Mouse (Mus musculus): Measurements from ENCODE around the gene Polr2b. TPM values are rescaled to one million over a fixed set of nuclear protein-coding genes. Genes with fewer than 3 reads are reported as not detected.

Polr2b gene
- polyA plus RNA-seq (2016; fragmentation: Nextera tagmentation; extraction: Ambion mirVana): 76.4 and 78.9 TPM in 2 replicates

- peak; percentile 98 for ATAC-seq (ENCODE audit: insufficient number of reproducible peaks, insufficient read depth, low FRiP score, low TSS enrichment)
- H3K27me3 ChIP-seq: no peaks in the 10 kb centered on the region
- WGBS: under 1% methylated on average over 75 of the region's 85 CpGs
- peak within 1 kb of the TSS; percentile 95 for H3K4me3 ChIP-seq
- peaks cover 34% of the 10 kb centered on the region for H3K36me3 ChIP-seq
- H3K4me1 ChIP-seq: peaks cover 22% of the 10 kb centered on the region
- no peaks in the 10 kb centered on the region for H3K9me3 ChIP-seq
- peak within 1 kb of the TSS; percentile 94 for H3K27ac ChIP-seq
- peak within 1 kb of the TSS; percentile 99 for H3K4me2 ChIP-seq (replicated peaks)
- peak within 1 kb of the TSS; percentile 86 for H3K9ac ChIP-seq
These were observed at the start of gene Polr2b, which contains the start of gene Noa1 for GRCm38 (mm10) chr5:77309924-77310772. Gene Polr2b (plus strand): TSS chr5:77310147. Gene Noa1 (minus strand): TSS chr5:77310084.

- H3K4me1 ChIP-seq: no peaks in the 10 kb centered on the region
- H3K4me2 ChIP-seq (replicated peaks): no peak overlapping the region
- no peak overlapping the region for H3K4me3 ChIP-seq
- 75% methylated on average over 4 of the region's 4 CpGs for WGBS
- H3K9ac ChIP-seq: no peak overlapping the region
- no peaks in the 10 kb centered on the region for H3K36me3 ChIP-seq
- no peaks in the 10 kb centered on the region for H3K9me3 ChIP-seq
- ATAC-seq (ENCODE audit: insufficient number of reproducible peaks, insufficient read depth, low FRiP score, low TSS enrichment): no peak
- no peaks in the 10 kb centered on the region for H3K27me3 ChIP-seq
- H3K27ac ChIP-seq: no peak overlapping the region
These were observed 48.8 kb upstream of the Polr2b start for GRCm38 (mm10) chr5:77261137-77261536.

- ATAC-seq (ENCODE audit: insufficient number of reproducible peaks, insufficient read depth, low FRiP score, low TSS enrichment): no peak
- H3K9ac ChIP-seq: no peak overlapping the region
- no peak overlapping the region for H3K27ac ChIP-seq
- H3K4me1 ChIP-seq: no peaks in the 10 kb centered on the region
- no peak overlapping the region for H3K4me2 ChIP-seq (replicated peaks)
- no peak overlapping the region for H3K4me3 ChIP-seq
- WGBS: 69% methylated on average over 5 of the region's 5 CpGs
- no peaks in the 10 kb centered on the region for H3K36me3 ChIP-seq
- H3K9me3 ChIP-seq: no peaks in the 10 kb centered on the region
- no peaks in the 10 kb centered on the region for H3K27me3 ChIP-seq
These were observed 47.8 kb upstream of the Polr2b start for GRCm38 (mm10) chr5:77262105-77262504.

- Histone ChIP-seq H3K4me1 (peaks cover 21% of the 10 kb centered on the region), H3K27me3 (no peaks in the 10 kb centered on the region), H3K27ac (peak within 1 kb of the TSS; percentile 98), H3K36me3 (peaks cover 22% of the 10 kb centered on the region), H3K4me3 (peak within 1 kb of the TSS; percentile 94), H3K9me3 (no peaks in the 10 kb centered on the region), H3K9ac (peak within 1 kb of the TSS; percentile 97), H3K4me2 (replicated peaks) (peak within 1 kb of the TSS; percentile 59)
- ATAC-seq (ENCODE audit: insufficient number of reproducible peaks, insufficient read depth, low FRiP score, low TSS enrichment): peak; percentile 86
- 1% methylated on average over 54 of the region's 78 CpGs for WGBS
These were observed 44.8 kb upstream of the Polr2b start, which contains the start of gene Rest for GRCm38 (mm10) chr5:77265081-77265670. Gene Rest (plus strand): TSS chr5:77265491.

GRCm38 (mm10) chr5:77265671-77266065 lies 44.3 kb upstream of the Polr2b start:
- peaks cover 23% of the 10 kb centered on the region for H3K4me1 ChIP-seq
- WGBS: 1% methylated on average over 44 of the region's 53 CpGs
- peak overlapping the region; percentile 97 for H3K9ac ChIP-seq
- peak; percentile 91 for ATAC-seq (ENCODE audit: insufficient number of reproducible peaks, insufficient read depth, low FRiP score, low TSS enrichment)
- peaks cover 25% of the 10 kb centered on the region for H3K36me3 ChIP-seq
- H3K27me3 ChIP-seq: no peaks in the 10 kb centered on the region
- H3K4me2 ChIP-seq (replicated peaks): peak overlapping the region; percentile 59
- peak overlapping the region; percentile 98 for H3K27ac ChIP-seq
- H3K9me3 ChIP-seq: no peaks in the 10 kb centered on the region
- peak overlapping the region; percentile 94 for H3K4me3 ChIP-seq

GRCm38 (mm10) chr5:77266066-77266885 lies 43.7 kb upstream of the Polr2b start:
- peak overlapping the region; percentile 98 for H3K27ac ChIP-seq
- peaks cover 31% of the 10 kb centered on the region for H3K36me3 ChIP-seq
- under 1% methylated on average over 67 of the region's 87 CpGs for WGBS
- peak overlapping the region; percentile 59 for H3K4me2 ChIP-seq (replicated peaks)
- peak; percentile 38 for ATAC-seq (ENCODE audit: insufficient number of reproducible peaks, insufficient read depth, low FRiP score, low TSS enrichment)
- H3K4me3 ChIP-seq: peak overlapping the region; percentile 94
- no peaks in the 10 kb centered on the region for H3K9me3 ChIP-seq
- H3K4me1 ChIP-seq: peaks cover 26% of the 10 kb centered on the region
- H3K27me3 ChIP-seq: no peaks in the 10 kb centered on the region
- H3K9ac ChIP-seq: peak overlapping the region; percentile 97

- WGBS: 3% methylated on average over 11 of the region's 11 CpGs
- peak overlapping the region; percentile 98 for H3K27ac ChIP-seq
- no peaks in the 10 kb centered on the region for H3K27me3 ChIP-seq
- ATAC-seq (ENCODE audit: insufficient number of reproducible peaks, insufficient read depth, low FRiP score, low TSS enrichment): no peak
- no peaks in the 10 kb centered on the region for H3K9me3 ChIP-seq
- peak overlapping the region; percentile 97 for H3K9ac ChIP-seq
- H3K4me2 ChIP-seq (replicated peaks): peak overlapping the region; percentile 59
- peaks cover 26% of the 10 kb centered on the region for H3K4me1 ChIP-seq
- H3K36me3 ChIP-seq: peaks cover 38% of the 10 kb centered on the region
- H3K4me3 ChIP-seq: peak overlapping the region; percentile 94
These were observed 43.0 kb upstream of the Polr2b start for GRCm38 (mm10) chr5:77266886-77267401.

GRCm38 (mm10) chr5:77267441-77267840 lies 42.5 kb upstream of the Polr2b start:
- peak overlapping the region; percentile 59 for H3K4me2 ChIP-seq (replicated peaks)
- H3K27ac ChIP-seq: no peak overlapping the region
- H3K4me3 ChIP-seq: peak overlapping the region; percentile 94
- peaks cover 26% of the 10 kb centered on the region for H3K4me1 ChIP-seq
- ATAC-seq (ENCODE audit: insufficient number of reproducible peaks, insufficient read depth, low FRiP score, low TSS enrichment): no peak
- peak overlapping the region; percentile 97 for H3K9ac ChIP-seq
- no peaks in the 10 kb centered on the region for H3K9me3 ChIP-seq
- no peaks in the 10 kb centered on the region for H3K27me3 ChIP-seq
- WGBS: 72% methylated on average over 4 of the region's 4 CpGs
- peaks cover 42% of the 10 kb centered on the region for H3K36me3 ChIP-seq

GRCm38 (mm10) chr5:77267957-77268624 lies 41.9 kb upstream of the Polr2b start:
- Histone ChIP-seq H3K4me3 (no peak overlapping the region), H3K27ac (no peak overlapping the region), H3K9me3 (no peaks in the 10 kb centered on the region), H3K4me2 (replicated peaks) (peak overlapping the region; percentile 59), H3K4me1 (peaks cover 26% of the 10 kb centered on the region), H3K27me3 (no peaks in the 10 kb centered on the region), H3K9ac (no peak overlapping the region), H3K36me3 (peaks cover 47% of the 10 kb centered on the region)
- 95% methylated on average over 30 of the region's 30 CpGs for WGBS
- no peak for ATAC-seq (ENCODE audit: insufficient number of reproducible peaks, insufficient read depth, low FRiP score, low TSS enrichment)

- H3K27me3 ChIP-seq: no peaks in the 10 kb centered on the region
- no peak overlapping the region for H3K9ac ChIP-seq
- H3K4me3 ChIP-seq: no peak overlapping the region
- peaks cover 61% of the 10 kb centered on the region for H3K36me3 ChIP-seq
- no peak overlapping the region for H3K27ac ChIP-seq
- peaks cover 26% of the 10 kb centered on the region for H3K4me1 ChIP-seq
- WGBS: 79% methylated on average over 8 of the region's 8 CpGs
- ATAC-seq (ENCODE audit: insufficient number of reproducible peaks, insufficient read depth, low FRiP score, low TSS enrichment): no peak
- H3K9me3 ChIP-seq: no peaks in the 10 kb centered on the region
- H3K4me2 ChIP-seq (replicated peaks): no peak overlapping the region
These were observed 40.5 kb upstream of the Polr2b start for GRCm38 (mm10) chr5:77269399-77269798.

- Histone ChIP-seq H3K27ac (no peak overlapping the region), H3K4me2 (replicated peaks) (no peak overlapping the region), H3K9ac (no peak overlapping the region), H3K9me3 (no peaks in the 10 kb centered on the region), H3K27me3 (no peaks in the 10 kb centered on the region), H3K36me3 (peaks cover 92% of the 10 kb centered on the region), H3K4me3 (no peak overlapping the region), H3K4me1 (peaks cover 17% of the 10 kb centered on the region)
- 77% methylated on average over 7 of the region's 7 CpGs for WGBS
- no peak for ATAC-seq (ENCODE audit: insufficient number of reproducible peaks, insufficient read depth, low FRiP score, low TSS enrichment)
These were observed 36.8 kb upstream of the Polr2b start for GRCm38 (mm10) chr5:77273151-77273550.
